ENCODE assay signal across 9 mouse cellular contexts in genomic region chr7:141670999-141671398, GRCm38 (mm10). TPM values are rescaled to one million over a fixed set of nuclear protein-coding genes. Genes with fewer than 3 reads are reported as not detected.
DNase-seq lines count a peak whose midpoint lies in the region; ATAC-seq and TF ChIP-seq lines count a peak whose summit lies in the region.
"Had no signal": no experiment of that assay in that cellular context is flagged by ENCODE, and none has a peak within 500 bp of the region (broad histone marks: within the 10 kb centered on the region; RNA-seq: fewer than 3 reads in every experiment).

No protein-coding gene starts in this region.

- DNase-seq in thymus, adult 2 months: peak; percentile 37
- no peak for DNase-seq in thymus, adult 18-20 months
- peak; percentile 66 for DNase-seq in c-Kit-negative CD71-positive TER-119-positive erythroid progenitor cells, embryonic 14.5 days (ENCODE audit: low read depth, low spot score)
- DNase-seq in kidney, postnatal 10 days: peak; percentile 63
- peak; percentile 25 for DNase-seq in retina, postnatal 7 days (ENCODE audit: low read depth, low spot score)
- no peak for DNase-seq in midbrain, embryonic 11.5 days (ENCODE audit: low spot score, missing footprints)
- no peak for DNase-seq in layer of hippocampus, postnatal 36 days

- H3K27ac ChIP-seq in thymus, adult 2 months (ENCODE audit: control insufficient read depth, insufficient read depth, low read length): no peak overlapping the region
- H3K27ac ChIP-seq in midbrain, embryonic 11.5 days (ENCODE audit: low read depth, low read length): no peak overlapping the region
- H3K27ac ChIP-seq: heart, embryonic 13.5 days had no signal

- no peak for TF ChIP-seq CTCF in thymus, adult 2 months (IDR thresholded peaks at IDR 0.05; ENCODE audit: borderline replicate concordance, control insufficient read depth, extremely low read depth, insufficient read depth, low read length, poor library complexity)

- ATAC-seq in midbrain, embryonic 11.5 days (ENCODE audit: low FRiP score): no peak

- no peak overlapping the region for H3K4me2 ChIP-seq in midbrain, embryonic 11.5 days
- H3K4me2 ChIP-seq: heart, embryonic 13.5 days had no signal

- H3K9ac ChIP-seq in midbrain, embryonic 11.5 days (ENCODE audit: low read length): no peak overlapping the region
- H3K9ac ChIP-seq: heart, embryonic 13.5 days had no signal

- no peak for TF ChIP-seq POLR2A in thymus, adult 2 months (IDR thresholded peaks at IDR 0.05; ENCODE audit: control insufficient read depth, extremely low read depth, insufficient read depth, low read length, poor library complexity)

- no peak overlapping the region for H3K4me3 ChIP-seq in thymus, adult 2 months (ENCODE audit: control insufficient read depth, insufficient read depth, low read length)
- no peak overlapping the region for H3K4me3 ChIP-seq in midbrain, embryonic 11.5 days (ENCODE audit: low read depth, low read length)
- H3K4me3 ChIP-seq: heart, embryonic 13.5 days; myocyte had no signal

- H3K27me3 ChIP-seq in thymus, adult 2 months (ENCODE audit: control insufficient read depth, insufficient read depth, low read length): no peaks in the 10 kb centered on the region
- no peaks in the 10 kb centered on the region for H3K27me3 ChIP-seq in midbrain, embryonic 11.5 days (ENCODE audit: control insufficient read depth, insufficient read depth, low read length)
- H3K27me3 ChIP-seq: heart, embryonic 13.5 days had no signal

- H3K36me3 ChIP-seq in thymus, adult 2 months (ENCODE audit: control insufficient read depth, insufficient read depth, low read length): no peaks in the 10 kb centered on the region
- H3K36me3 ChIP-seq in midbrain, embryonic 11.5 days (ENCODE audit: control insufficient read depth, insufficient read depth, low read length): no peaks in the 10 kb centered on the region
- H3K36me3 ChIP-seq: heart, embryonic 13.5 days had no signal

- no peaks in the 10 kb centered on the region for H3K9me3 ChIP-seq in midbrain, embryonic 11.5 days (ENCODE audit: control insufficient read depth, low read length)
- H3K9me3 ChIP-seq: heart, embryonic 13.5 days had no signal

- no peaks in the 10 kb centered on the region for H3K4me1 ChIP-seq in thymus, adult 2 months (replicated peaks; ENCODE audit: control insufficient read depth, insufficient read depth, low read length)
- no peaks in the 10 kb centered on the region for H3K4me1 ChIP-seq in midbrain, embryonic 11.5 days (ENCODE audit: control insufficient read depth, insufficient read depth, low read length)
- H3K4me1 ChIP-seq: heart, embryonic 13.5 days had no signal

- WGBS in thymus, adult 2 months: 68% methylated on average over 4 of the region's 4 CpGs
- WGBS in midbrain, embryonic 11.5 days: 87% methylated on average over 4 of the region's 4 CpGs

RNA-seq across cellular contexts. Expression of gene Muc6, which starts 15.9 kb away (rescaled TPM):
- 0.16 and 0.17 TPM in 2 replicates for polyA plus RNA-seq in thymus, adult 2 months (2012; rRNA removed)
- 0.08 TPM in 2 replicates for polyA plus RNA-seq in midbrain, embryonic 11.5 days (2014; fragmentation: Nextera tagmentation; extraction: Ambion mirVana)
- total RNA-seq in layer of hippocampus, postnatal 36 days (2021): not detected

RNA-seq across cellular contexts. Expression of gene Muc2, which starts 19.1 kb away (rescaled TPM):
- polyA plus RNA-seq in thymus, adult 2 months (2012; rRNA removed): 1.2 and 1.4 TPM in 2 replicates
- not detected in 2 replicates for polyA plus RNA-seq in midbrain, embryonic 11.5 days (2014; fragmentation: Nextera tagmentation; extraction: Ambion mirVana)
- 1 to 10 TPM in 1 of 2 experiments, not detected in 1; 2.1 TPM for total RNA-seq in layer of hippocampus, postnatal 36 days (2021)
- polyA plus RNA-seq: myocyte had no signal

Comparison
In these comparisons a context has a peak if more than half of its experiments do, and no peak if none do; other contexts are left out.
1. DNase-seq: peak in thymus, adult 2 months (single experiment), c-Kit-negative CD71-positive TER-119-positive erythroid progenitor cells, embryonic 14.5 days (single experiment), kidney, postnatal 10 days (single experiment) and retina, postnatal 7 days (single experiment); none in thymus, adult 18-20 months (0 of 2), midbrain, embryonic 11.5 days (single experiment) and layer of hippocampus, postnatal 36 days (0 of 2).